Comparison of ENCODE assay signal across 8 mouse cellular contexts in genomic region chr3:153910489-153910888, GRCm38 (mm10). TPM values are rescaled to one million over a fixed set of nuclear protein-coding genes. Genes with fewer than 3 reads are reported as not detected.
DNase-seq lines count a peak whose midpoint lies in the region; ATAC-seq and TF ChIP-seq lines count a peak whose summit lies in the region.

No protein-coding gene starts in this region.

- H3K4me3 ChIP-seq in cerebellum, adult 2 months (replicated peaks; ENCODE audit: insufficient read depth, low read depth, low read length) = peak overlapping the region; percentile 47
- H3K4me3 ChIP-seq in forebrain, embryonic 12.5 days (replicated peaks) = peak overlapping the region; percentile 88; the same call in 1 of the 2 replicates
- H3K4me3 ChIP-seq in liver, embryonic 13.5 days (replicated peaks) = peak overlapping the region; percentile 76

- peaks cover 59% of the 10 kb centered on the region for H3K36me3 ChIP-seq in forebrain, embryonic 12.5 days (replicated peaks)
- peaks cover 64% of the 10 kb centered on the region for H3K36me3 ChIP-seq in liver, embryonic 13.5 days

- no peak for ATAC-seq in forebrain, embryonic 12.5 days (ENCODE audit: low FRiP score)
- no peak for ATAC-seq in liver, embryonic 13.5 days (ENCODE audit: low read depth)

- no peak for TF ChIP-seq POLR2A in cerebellum, adult 2 months (IDR thresholded peaks at IDR 0.05; ENCODE audit: borderline replicate concordance, insufficient read depth, low read length)

- H3K9ac ChIP-seq in forebrain, embryonic 12.5 days = 0 out of 2 replicates have a peak overlapping the region, but pooled peaks have one; percentile 94
- peak overlapping the region; percentile 92 for H3K9ac ChIP-seq in liver, embryonic 13.5 days

- TF ChIP-seq CTCF in cerebellum, adult 2 months (IDR thresholded peaks at IDR 0.05; ENCODE audit: borderline replicate concordance, insufficient read depth, low read depth, low read length) = no peak

- H3K27ac ChIP-seq in cerebellum, adult 2 months (ENCODE audit: insufficient read depth, low read length) = no peak overlapping the region
- no peak overlapping the region for H3K27ac ChIP-seq in forebrain, embryonic 12.5 days
- H3K27ac ChIP-seq in liver, embryonic 13.5 days = peak overlapping the region; percentile 94

- WGBS in cerebellum, adult 2 months = 33% methylated on average over 7 of the region's 7 CpGs
- 86% methylated on average over 7 of the region's 7 CpGs for WGBS in forebrain, embryonic 12.5 days
- WGBS in liver, embryonic 13.5 days (ENCODE audit: insufficient replicate concordance) = 32% methylated on average over 7 of the region's 7 CpGs

- H3K9me3 ChIP-seq in forebrain, embryonic 12.5 days = no peaks in the 10 kb centered on the region
- no peaks in the 10 kb centered on the region for H3K9me3 ChIP-seq in liver, embryonic 13.5 days (replicated peaks)

- peaks cover 3% of the 10 kb centered on the region; the same call in 1 of the 2 replicates for H3K4me1 ChIP-seq in cerebellum, adult 2 months (ENCODE audit: control insufficient read depth, insufficient read depth, low read length)
- peaks cover 53% of the 10 kb centered on the region for H3K4me1 ChIP-seq in forebrain, embryonic 12.5 days
- peaks cover 58% of the 10 kb centered on the region for H3K4me1 ChIP-seq in liver, embryonic 13.5 days (replicated peaks)

- H3K27me3 ChIP-seq in cerebellum, adult 2 months (ENCODE audit: control insufficient read depth, insufficient read depth, low read length) = no peaks in the 10 kb centered on the region
- no peaks in the 10 kb centered on the region for H3K27me3 ChIP-seq in forebrain, embryonic 12.5 days
- no peaks in the 10 kb centered on the region for H3K27me3 ChIP-seq in liver, embryonic 13.5 days

- peak overlapping the region; percentile 71 for H3K4me2 ChIP-seq in forebrain, embryonic 12.5 days
- H3K4me2 ChIP-seq in liver, embryonic 13.5 days = peak overlapping the region; percentile 89

- no peak for DNase-seq in cerebellum, adult 2 months
- DNase-seq in cerebellum, postnatal 36 days = no peak
- peak; percentile 35 for DNase-seq in 3T3-L1 (ENCODE audit: low read depth, low spot score)
- no peak for DNase-seq in liver, embryonic 13.5 days
- no peak for DNase-seq in retina, postnatal 1 day
- DNase-seq in urinary bladder, postnatal 25 days (ENCODE audit: low spot score) = no peak
- DNase-seq in adrenal gland, postnatal 25 days = no peak

RNA-seq across cellular contexts. Expression of gene Rabggtb, which starts 2.3 kb away (rescaled TPM):
- 89.2 and 95.7 TPM in 2 replicates for polyA plus RNA-seq in cerebellum, adult 2 months (2012; rRNA removed)
- 43.1 and 45.8 TPM in 2 replicates for polyA plus RNA-seq in forebrain, embryonic 12.5 days (2016; fragmentation: Nextera tagmentation; extraction: Ambion mirVana)
- polyA plus RNA-seq in liver, embryonic 13.5 days (2015; fragmentation: Nextera tagmentation; extraction: Ambion mirVana) = 56.3 and 59.4 TPM in 2 replicates
- 78.1 and 98.5 TPM in 2 replicates for total RNA-seq in adrenal gland, postnatal 25 days (2021)

RNA-seq across cellular contexts. Expression of gene Msh4, which starts 4.6 kb away (rescaled TPM):
- polyA plus RNA-seq in cerebellum, adult 2 months (2012; rRNA removed) = 0.10 and 0.11 TPM in 2 replicates
- 0.15 and 0.22 TPM in 2 replicates for polyA plus RNA-seq in forebrain, embryonic 12.5 days (2016; fragmentation: Nextera tagmentation; extraction: Ambion mirVana)
- 0.06 and 0.10 TPM in 2 replicates for polyA plus RNA-seq in liver, embryonic 13.5 days (2015; fragmentation: Nextera tagmentation; extraction: Ambion mirVana)
- 0.33 and 0.38 TPM in 2 replicates for total RNA-seq in adrenal gland, postnatal 25 days (2021)

RNA-seq across cellular contexts. Expression of gene Acadm, which starts 33.9 kb away (rescaled TPM):
- 58.4 and 59.4 TPM in 2 replicates for polyA plus RNA-seq in cerebellum, adult 2 months (2012; rRNA removed)
- polyA plus RNA-seq in forebrain, embryonic 12.5 days (2016; fragmentation: Nextera tagmentation; extraction: Ambion mirVana) = 43.4 and 45.1 TPM in 2 replicates
- 52.6 and 64.9 TPM in 2 replicates for polyA plus RNA-seq in liver, embryonic 13.5 days (2015; fragmentation: Nextera tagmentation; extraction: Ambion mirVana)
- total RNA-seq in adrenal gland, postnatal 25 days (2021) = 686 and 739 TPM in 2 replicates
